Mouse (Mus musculus) frontal cortex, postnatal 25 days (tissue): ENCODE results near the gene Egfl6.
A peak's percentile ranks its signal among the peaks of the same experiment; 100 is the strongest.
"Not testable (repeated sequence)": the region's sequence is repeated elsewhere in the genome, so short reads cannot be mapped to it uniquely, and the experiment has no call there.

ENCODE experiments used
- DNase-seq, 2 experiments: peaks; one replicate each; pipeline ENCODE4 v3.0.0; 2022; ENCODE audit warnings: low spot score in 2 of 2

Egfl6 gene

DNA sequence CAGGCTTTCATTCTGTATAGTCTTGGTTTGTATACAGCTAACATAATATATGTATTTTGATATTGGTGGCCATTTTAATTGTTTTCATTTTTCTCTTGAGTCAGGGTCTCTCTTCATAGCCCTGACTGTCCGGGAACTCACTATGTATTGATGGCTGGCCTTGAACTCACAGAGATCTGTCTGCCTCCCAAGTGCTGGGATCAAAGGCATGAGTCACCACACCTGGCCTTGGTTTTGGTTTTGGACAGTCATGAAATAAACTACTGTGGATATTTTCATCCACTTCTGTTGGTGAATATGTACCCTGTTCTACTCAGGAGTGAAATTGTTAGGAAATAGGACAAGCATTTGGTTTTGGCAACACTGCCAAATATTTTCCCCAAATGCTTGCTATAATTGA, 68.9 kb downstream of the Egfl6 start:
- DNase-seq = no peak

DNA sequence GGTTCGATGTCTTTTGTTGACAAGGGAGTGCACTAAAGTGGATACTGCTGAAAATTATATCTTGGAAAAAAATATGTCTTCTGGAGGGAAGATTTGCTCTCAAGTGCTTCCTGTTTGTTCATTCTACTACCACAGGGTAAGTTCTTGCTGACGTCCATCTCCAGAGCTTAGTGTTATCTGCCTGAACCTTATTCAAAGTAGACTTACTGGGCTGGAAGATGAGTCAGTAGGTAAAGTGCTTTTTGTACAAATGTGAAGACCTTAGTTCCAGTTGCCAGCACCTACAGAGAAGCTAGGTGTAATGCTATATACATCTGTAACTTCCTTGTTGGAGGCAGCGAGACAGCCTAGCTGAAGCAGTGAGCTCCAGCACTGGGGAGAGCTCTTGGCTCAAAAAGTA, 69.6 kb downstream of the Egfl6 start:
- no peak for DNase-seq

GRCm38 (mm10) chrX:166514035-166514434, 71.5 kb downstream of the Egfl6 start:
- not testable (repeated sequence) for DNase-seq

- no peak for DNase-seq
Measured at GRCm38 (mm10) chrX:166512071-166512470, 73.4 kb downstream of the Egfl6 start.

GRCm38 (mm10) chrX:166511107-166511506, 74.4 kb downstream of the Egfl6 start:
- no peak for DNase-seq

GRCm38 (mm10) chrX:166509761-166510738, 75.5 kb downstream of the Egfl6 start:
- DNase-seq = peak; percentile 71 to 81

DNA sequence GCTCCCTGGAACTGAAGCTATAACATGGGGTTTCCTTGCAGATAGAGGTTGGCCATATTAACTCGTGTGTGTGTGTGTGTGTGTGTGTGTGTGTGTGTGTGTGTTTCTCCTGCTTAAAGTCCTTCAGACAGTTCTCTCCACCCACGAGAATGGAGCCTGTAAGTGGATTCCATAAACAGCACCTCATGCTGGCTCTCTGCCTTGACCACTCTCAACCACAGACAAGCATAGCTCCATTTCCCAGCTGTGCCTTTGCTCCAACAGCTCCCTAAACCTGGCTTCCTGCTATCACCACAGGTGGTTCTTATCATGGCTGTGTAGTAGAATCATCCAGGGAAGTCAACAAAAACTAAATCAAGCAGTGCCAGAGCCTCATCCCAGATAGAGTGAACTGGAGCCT, 81.1 kb downstream of the Egfl6 start:
- no peak for DNase-seq

DNA sequence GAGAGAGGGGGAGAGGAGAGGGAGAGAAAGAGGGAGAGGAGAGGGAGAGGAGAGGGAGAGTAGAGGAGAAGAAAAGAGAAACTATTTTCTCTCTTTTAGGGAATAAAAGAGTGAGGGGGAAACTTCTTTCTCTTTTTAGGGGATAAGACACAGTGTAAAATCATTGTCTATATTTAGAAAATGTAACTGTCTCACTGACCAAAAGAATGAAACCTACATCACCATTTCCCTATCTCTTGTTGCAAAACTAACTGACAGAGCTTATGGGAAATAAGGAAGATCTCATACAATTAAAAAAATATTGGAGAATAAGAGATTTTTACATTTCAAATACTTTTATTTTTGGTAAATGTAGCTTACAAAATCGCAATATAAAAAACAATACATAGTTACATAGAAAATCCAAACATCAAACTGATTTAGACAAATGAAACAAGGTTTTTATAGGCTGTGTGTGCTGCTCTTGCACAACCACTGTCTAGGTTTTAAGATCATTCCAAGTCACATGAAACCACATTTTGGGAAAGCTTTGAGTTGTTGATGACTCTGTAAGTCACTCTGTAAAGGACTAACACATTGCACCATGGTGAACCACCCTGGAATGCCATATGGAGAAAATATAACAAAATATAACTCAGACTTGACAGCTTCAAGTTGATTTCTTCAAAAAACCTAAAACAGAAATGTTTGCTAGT, 85.9 kb downstream of the Egfl6 start:
- DNase-seq = no peak

DNA sequence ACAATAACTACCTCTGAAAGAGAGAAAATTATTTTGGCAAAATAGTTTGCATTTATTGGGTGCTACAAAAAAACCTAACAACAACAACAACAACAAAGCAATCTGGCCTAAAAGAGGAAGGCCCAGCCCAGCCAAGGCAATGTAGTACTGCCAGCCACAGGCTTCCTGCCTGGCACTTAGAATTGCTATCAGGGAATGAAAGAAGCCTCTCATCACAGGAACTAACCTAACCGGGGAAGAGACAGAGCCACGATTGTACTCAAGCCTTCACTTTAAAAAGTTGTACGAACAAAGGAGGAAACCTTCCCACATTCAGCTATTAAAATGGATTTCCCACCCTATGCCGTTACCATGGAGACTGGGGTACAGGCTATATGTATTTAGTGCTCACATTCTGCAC, 87.7 kb downstream of the Egfl6 start:
- DNase-seq = no peak

GRCm38 (mm10) chrX:166495052-166495451, 90.5 kb downstream of the Egfl6 start:
- DNase-seq = no peak

DNA sequence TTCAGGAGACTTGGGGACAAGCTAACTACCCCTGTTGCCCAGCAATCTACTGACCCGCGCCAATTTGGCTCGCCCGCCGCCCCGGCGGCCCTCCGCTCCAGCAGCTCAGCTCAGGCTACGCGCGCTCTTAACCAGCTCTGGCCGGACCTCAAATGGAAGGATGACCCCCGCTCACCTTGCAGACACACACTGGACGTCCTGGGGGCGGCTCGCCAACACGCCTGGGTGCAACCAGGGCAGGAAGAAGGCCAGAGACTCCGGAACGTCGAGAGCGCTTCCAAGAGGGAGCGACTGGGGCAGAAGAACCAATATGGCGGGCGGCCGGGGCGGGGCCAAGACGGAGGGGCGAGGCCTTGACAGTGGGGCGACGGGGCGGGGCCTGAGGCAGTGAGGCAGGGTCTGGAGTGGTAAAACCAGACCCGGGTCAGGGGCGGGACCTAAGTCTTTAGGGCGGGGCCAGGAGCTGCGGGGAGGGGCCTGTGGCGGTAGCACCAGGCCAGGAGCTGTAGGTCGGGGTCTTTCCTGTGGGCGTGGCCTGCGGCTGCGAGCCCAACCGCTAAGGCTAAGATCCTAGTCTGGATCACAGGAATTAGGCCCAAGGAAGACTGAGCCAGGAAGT, 106.0 kb downstream of the Egfl6 start, which contains the start of gene Rab9:
TSS of gene Rab9 (minus strand) at position 503 of the 619 bp plus-strand sequence.
- peak; percentile 66 to 71 for DNase-seq

DNA sequence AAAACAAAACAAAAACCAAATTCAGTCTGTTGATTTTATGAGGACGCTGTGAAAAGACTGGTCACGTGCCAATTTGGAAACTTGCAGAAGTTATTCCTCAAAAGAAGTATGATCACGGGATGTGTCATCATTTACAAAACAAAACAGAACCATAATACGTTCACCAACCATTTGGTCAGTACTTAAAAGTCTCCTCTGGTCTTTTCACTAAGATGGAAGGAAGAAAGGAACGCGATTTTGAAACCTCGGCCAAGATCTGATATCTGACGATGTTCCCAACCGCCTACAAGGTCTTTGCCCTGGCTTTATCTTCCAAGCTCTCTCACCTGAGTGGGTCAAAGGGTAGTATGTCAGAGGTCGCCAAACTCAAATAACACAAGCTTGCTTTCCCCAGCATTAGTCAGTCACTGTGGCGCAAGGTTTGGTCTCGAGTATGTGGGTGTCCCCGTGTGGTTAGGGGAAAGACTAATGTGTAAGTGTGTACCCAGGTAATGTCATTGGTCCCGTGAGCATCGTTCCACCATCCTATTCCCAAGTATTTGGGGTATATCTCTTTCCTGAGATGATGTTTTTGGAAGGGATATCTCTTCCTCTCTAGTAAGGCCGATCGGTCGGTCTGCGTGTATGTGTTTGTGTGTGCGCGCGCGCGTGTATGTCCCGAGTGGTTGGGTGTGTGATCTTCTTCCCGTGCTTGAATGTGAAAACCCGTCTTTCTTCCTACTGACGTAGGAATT, 106.7 kb downstream of the Egfl6 start:
- peak in 1 of 2 experiments; percentile 5 for DNase-seq

DNA sequence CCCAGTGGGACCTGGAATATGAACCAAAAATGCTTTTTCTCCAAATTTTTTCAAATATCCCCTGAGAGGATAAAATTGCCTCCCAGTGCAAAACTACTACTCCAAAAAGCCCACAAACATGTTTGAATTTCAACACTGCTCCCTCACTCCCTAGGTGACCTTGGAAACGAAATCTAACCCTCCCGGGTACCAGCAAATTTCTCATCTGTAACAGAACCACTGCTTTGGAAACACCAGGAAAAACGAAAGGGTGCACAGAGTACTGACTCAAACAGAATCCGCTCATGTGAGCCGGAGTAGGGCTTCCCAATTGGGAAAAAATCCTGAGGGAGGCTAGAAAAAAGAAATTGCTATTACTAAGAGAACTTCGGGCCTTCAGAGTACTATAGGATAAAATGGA, 108.1 kb downstream of the Egfl6 start:
- no peak for DNase-seq
